Mouse (Mus musculus) frontal cortex, postnatal 14 days (tissue): ENCODE data around the gene AC124108.1.
A peak's percentile ranks its signal among the peaks of the same experiment; 100 is the strongest.

ENCODE experiments used
- DNase-seq, 2 experiments: peaks; one replicate each; pipeline ENCODE4 v3.0.0; 2022; ENCODE audit warnings: low spot score in 2 of 2

The AC124108.1 gene

DNA sequence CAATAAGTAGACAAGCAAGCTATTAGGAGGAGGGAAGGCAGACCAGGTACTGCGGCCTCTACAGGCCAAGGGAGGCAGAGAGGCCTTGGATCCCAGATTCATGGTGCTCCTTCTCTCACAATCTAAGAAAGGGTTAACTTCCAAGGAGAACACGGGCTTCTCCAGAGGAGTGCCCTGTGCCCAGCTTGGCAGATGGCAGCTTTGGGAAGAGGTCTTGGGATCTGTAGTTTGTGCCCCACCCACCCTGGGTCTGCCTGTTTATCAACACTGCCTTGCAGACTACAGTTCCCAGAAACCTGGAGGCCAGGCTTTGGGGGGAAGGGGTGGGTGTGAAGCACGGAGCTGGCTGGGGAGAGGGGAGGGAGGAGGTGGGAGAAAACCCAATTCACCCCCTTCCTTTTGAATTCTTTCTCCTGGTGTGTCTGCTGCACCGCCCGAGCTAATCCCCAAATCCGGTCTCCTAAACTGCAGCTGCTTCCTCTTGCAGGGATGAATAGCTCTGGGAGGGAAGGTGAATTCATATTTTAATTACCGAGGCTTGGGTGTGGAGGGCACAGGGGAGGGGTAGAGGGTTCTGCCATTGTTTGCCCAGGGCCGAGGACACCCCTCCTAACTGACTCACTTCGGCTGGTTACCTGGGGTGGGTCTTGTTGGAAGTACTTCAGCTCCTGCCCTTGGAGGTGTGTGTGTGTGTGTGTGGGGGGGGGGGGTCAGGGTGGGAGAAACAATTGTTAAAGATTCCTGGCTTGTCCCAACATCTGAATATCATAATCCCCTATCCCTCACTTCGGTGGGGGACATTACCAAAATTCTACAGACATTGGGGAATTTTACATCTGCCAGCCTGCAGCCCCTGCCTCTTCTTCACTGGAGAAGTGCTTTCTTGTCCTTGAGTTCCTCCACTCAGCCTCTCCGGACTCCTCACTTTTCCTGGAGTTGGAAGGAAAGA lies 9.6 kb downstream of the AC124108.1 start:
- peak; percentile 76 to 86 for DNase-seq

DNA sequence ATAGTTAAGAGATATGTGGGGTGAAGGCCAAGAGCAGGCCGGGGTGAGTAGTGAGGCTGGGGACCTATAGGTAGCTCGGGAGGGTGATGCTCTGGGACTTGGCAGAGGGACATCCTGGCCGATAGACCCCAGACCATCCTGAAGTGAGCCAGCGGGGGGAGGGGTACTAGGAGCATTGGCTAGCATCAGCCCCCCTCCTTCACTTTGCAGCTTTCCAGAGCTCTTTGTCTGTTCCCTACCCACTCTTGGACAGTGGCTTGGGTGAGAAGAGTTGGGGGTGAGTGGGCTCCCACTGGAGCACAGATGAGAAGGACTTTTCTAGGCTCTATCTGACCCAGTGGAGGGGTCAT lies 10.2 kb downstream of the AC124108.1 start:
- DNase-seq, result no peak

DNA sequence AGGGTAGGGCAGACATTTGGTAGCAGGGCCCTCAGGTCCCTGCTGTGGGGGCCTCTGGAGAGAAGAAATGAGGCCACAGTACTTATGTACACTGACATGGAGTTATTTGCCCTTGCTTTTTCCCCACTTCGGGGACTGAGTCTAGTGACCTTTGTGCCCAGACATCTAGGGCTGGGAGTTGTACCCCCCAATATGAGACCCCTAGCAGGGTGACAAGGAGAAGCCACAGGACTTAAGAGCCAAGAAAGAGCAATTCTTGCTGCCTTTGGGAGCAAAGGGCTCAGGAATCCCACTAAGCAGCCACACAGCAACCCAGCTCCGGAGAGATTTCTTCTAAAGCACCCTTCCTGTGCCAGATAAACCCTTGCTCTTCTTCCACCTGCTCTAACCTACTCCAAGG lies 10.7 kb downstream of the AC124108.1 start:
- DNase-seq, result no peak

DNA sequence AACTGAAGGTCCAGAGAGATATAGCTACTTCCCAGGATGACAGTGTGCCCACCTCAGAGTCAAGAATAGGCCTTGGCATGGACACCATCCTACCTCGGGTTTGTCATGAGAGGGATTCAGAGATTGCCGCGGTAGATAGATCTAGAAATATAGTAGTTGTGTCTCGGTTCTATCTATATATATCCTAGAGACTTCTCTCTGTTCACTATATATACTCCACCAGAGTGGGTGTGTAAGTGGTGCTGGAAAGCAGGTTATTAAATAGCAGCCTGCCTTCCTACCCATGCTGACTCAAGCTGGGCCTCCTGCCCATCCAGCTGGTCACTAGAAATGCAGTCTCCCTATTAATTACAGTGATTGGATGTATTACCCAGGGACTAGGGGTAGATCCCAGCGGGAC lies 11.5 kb downstream of the AC124108.1 start:
- peak in 1 of 2 experiments; percentile 12 for DNase-seq

DNA sequence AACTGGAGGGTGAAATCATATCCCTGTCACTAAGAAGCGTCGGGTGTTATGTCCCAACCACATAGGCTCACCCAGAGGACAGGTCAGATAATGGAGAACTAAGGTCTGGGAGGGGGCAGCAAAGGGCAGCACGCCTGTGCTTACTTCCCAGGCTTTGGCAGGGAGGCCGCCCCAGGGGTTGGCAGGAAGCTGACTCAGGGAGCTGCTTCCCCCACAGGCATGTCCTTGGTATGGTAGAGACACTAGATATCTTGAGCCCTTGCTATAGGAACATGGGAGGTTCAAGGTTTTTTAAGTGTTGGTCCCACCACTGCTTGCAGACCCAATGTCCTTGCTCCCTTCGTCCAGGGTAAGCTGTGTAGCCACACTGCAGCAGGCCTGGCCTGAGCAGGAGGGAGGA lies 14.7 kb downstream of the AC124108.1 start:
- DNase-seq, result no peak

DNA sequence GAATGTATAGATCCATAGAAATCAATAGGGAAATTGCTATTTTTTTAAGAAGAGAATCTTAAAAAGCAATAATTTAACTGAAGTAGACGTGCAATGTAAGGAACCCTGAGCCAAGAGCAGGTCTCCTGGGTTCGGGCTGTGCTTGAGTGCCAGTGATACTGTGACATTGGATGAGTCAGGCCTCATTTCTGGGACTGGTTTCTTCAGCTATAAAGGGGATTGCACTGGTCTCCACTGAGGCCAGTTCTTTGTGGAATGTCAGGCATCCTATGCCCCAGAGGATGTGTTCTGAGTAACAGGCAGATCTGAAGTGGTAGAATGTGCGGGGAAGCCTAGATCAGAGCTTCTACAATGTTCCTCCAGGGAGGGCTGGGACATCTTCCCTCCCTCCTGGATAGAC lies 15.6 kb downstream of the AC124108.1 start:
- no peak for DNase-seq

DNA sequence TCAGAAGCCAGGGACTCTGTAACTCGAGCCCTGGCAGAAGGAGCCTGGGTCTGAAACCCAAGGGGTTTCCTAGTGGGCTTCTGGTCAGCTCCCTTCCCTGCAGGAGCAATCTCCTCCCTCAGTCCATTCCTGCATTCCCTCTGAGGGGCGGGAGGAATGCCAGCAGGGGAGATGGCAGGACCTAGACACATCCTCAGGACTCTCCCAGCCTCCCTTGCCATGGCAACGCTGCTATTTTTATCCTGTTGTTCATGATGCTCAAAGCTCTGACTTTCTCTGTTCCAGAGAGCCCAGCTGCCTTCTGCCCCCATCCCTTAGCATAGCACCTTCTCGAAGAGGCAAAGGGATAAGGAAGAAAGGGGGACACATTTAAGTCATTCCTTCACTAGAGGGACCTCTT lies 16.9 kb downstream of the AC124108.1 start:
- no peak for DNase-seq

DNA sequence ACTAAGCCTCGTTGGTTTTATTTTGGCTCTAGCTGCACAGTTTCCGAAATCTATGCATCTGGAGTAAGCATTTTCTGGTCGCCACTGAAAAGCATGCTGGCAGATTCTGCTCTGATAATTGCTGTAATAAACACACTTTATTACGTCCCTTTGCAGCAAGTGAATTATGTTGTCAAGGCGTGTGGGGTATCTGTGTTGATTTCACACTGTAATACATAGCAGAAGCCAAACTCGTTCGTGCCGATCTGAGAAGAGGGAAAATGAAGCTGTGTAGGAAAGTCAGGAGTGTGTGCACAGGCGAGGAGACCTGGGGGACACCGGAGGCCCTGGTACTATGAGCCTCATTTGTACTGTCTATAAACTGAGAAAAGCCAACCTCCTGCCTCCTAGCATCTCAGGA lies 18.1 kb downstream of the AC124108.1 start:
- DNase-seq, result no peak

DNA sequence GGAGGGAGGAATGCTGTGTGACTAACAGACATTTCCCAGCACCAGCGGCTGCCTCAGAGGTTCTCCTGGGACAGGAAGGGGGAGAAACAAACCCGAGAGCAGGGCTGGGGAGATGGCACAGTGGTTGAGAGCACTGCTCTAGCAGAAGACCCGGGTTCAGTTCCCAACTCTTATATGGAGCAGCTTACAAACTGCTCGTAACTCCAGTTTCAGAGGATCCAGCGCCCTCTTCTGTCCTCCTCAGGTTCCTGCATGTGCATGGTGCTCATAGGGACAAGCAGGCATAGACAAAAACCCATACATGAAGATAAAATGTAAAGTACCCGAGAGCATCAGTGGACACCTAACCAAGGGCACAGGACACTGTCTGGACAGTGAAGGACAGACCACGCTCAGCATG lies 19.7 kb downstream of the AC124108.1 start:
- no peak for DNase-seq

DNA sequence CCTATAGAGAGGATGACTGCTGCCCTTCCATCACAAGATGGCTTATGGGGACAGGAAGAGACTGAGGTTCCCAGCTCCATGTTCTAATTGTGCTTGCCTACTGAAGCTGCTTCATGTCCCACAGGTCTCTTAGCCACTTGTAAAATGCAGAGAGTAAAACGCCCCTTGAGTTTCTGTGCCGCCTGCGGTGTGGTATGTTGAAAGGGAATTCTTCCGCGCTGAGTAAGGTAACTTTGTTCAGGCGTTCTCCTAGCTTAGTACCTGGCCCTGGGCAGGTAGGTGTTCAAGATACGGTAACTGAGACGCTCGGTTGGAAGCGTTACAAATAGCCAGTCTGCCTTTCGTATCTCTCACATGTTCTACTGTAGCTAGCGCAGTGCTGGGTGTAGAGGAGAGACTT lies 20.4 kb downstream of the AC124108.1 start:
- no peak for DNase-seq

DNA sequence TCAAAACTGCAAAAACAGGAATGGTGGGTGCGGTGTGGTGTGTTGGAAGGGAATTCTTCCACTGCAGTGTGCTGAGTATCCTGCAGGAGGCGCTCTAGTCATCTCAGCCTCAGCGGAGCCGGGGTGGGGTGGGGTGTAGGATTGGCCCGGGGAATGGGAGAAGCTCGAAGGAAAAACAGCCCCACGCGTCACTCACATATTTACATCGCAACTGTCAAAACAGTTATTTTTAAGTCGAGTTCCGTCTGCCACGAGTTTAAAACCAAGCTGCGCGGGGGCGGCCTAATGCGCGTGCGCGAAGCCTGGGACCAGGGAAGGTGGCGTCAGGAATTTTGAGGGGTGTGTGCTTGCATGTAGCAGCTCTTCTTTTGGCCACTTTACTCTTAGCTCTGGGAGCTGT lies 21.0 kb downstream of the AC124108.1 start:
- DNase-seq, result peak; percentile 83 to 85

DNA sequence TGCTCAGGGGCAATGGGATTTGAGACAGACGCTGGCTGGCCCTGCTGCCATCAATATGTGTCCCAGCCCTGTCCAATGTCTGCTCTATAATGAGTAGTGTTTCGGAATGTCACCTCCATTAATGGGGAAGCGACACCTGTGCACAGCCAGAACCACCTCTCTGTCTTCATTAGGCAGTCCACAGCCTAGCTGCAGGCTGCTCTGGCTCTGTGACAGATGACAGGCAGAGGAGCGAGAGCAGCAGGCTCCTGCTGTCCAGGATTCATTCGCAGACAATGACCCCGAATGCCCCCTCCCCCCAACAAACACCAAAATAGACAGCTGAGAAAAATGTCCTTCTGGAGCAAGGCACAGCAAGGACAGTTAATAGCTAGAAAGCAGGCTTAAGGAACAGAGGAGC lies 21.8 kb downstream of the AC124108.1 start:
- no peak for DNase-seq

DNA sequence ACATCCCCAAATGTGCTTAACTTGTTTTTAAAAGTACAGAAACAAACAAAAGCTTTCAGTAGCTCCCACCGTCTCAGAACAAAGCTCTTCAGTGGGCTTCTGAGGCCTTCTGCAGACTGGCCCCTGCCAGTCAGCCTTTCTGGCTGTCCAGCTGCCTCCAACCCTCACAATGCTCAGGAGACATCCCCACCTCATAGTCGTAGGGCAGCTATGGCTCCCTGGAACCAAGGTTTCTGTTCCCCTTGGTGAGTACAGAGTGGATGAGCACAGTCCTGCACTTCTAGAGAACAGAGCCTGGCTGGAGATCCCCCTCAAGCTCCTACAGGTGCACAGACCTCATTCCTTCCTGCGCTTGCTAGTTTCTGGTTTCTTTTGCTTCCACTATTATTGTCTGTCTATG lies 25.0 kb downstream of the AC124108.1 start:
- DNase-seq, result no peak

DNA sequence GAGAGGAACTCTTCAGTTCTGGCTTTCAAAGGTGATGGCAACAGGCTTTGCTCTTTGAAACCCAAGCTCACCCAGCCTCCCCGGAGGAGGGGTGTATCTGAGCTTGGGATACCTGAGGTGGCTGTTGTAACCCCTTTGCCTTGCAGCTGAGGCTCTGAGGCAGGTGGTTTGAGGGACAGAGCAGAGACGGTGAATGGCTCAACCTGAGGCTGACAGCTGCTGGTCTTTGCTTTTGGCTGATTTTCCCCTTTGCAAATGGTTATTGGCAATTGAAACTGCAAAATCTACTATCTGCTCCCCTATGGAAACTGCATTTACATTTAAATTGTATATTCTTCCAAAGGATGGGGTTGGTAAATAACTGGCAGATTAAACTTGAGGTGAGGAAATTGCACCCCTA lies 30.4 kb downstream of the AC124108.1 start:
- no peak for DNase-seq

DNA sequence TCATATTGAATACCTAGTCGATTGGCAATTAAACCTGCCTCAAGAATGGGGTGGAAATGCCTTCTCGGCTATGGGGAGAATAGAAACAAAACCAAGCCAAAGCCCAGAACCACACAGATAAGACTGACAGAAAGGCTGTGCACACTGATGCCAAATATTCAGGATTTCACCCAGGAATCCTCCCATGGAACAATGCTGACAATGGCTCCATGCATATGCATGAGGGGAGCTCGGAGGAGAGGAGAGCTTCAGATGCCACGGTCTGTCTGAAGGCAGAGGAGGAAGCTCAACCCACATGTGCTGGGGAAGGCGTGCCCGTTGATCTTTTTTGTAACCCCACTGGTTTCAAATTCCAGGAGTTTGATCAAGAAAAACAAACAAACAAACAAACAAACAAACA lies 30.9 kb downstream of the AC124108.1 start:
- DNase-seq, result no peak

DNA sequence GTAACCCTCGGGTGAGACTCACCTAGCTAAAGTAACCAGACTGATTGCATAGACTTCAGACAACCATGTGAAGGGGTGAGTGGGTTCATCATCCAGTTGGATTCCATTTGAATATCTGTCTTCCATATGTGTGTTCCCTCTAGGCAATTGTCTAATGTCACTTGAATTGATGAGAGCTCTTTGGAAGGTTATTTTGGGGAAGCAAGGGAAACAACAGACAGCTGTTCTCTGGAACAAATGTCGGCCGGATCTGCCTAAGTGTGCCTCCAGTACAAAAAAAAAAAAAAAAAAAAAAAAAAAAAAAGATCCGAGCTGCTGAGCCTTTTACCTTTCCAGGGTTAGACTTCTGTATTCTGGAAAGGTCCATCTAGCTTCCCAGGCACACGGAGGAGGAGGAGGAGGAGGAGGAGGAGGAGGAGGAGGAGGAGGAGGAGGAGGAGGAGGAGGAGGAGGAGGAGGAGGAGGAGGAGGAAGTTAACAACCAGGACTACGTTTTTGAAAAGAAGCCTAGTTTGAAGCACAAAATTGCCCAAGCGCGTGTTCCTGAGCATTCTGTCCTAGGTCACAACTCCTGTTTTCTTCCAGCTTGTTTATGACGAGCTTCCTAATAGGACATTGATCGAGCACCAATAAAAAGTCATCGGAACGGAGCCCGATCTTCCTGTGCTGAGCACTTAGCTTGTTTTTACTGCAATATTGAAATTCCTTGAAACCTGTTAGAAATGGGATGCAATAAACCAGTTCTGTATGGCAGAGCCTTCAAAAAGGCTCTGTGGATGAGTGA lies 35.2 kb downstream of the AC124108.1 start:
- no peak for DNase-seq

DNA sequence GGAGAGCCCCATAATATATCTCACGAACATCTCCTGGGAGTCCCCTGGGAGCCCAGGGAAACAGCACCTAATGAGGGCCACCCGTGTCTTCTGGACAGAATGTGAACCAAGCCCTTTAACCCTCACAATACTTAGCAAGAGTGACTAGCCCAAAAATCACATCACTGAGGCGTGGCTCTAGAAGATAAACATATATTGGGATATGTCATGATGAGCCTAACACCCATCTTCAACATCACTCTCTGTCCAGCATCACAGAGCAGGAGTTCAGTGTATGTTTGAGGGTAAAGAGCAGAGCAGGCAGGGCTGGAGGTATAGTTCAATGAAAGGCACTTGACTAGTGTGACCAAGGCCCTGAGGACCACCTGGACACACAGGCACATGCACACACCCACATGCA lies 38.4 kb downstream of the AC124108.1 start, which contains the start of gene Gm10188:
Gene Gm10188, minus strand, starts transcription at position 101 of the 400 bp plus-strand sequence.
- no peak for DNase-seq

DNA sequence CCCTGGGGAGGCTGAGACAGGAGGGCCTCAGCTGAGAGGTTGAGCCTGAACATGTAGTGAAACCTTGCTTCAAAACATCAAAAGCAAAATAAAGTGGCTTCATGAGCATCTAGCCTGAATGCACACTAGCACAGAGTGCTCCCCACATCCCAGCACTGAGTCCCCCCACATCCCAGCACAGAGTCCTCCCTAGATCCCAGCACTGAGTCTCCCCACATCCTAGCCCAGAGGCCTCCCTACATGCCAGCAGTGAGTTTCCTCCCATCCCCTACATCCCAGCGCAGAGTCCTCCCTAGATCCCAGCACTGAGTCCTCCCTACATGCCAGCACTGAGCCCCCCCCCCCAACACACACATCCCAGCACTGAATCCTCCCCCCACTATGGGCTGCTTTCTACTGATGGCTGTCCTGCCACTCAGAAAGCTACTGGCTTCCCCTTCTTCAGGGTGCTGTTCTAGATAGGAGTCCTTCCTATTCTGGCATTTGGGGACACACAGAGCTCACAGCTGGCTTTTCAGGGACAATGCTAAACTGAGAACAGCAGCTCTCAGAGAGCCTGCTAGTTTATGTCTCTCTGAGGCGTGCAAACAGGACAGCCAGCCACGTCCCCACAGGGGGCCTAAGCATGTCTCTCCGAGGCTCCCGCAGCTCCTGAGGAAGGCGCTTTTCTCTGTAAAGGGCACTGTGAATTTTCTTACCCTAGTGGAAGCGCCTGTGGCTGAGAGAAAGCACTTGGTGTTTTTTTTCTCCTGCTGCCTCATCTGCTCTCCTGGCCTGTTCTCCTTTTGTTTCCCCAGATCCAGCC lies 40.4 kb downstream of the AC124108.1 start:
- no peak for DNase-seq

DNA sequence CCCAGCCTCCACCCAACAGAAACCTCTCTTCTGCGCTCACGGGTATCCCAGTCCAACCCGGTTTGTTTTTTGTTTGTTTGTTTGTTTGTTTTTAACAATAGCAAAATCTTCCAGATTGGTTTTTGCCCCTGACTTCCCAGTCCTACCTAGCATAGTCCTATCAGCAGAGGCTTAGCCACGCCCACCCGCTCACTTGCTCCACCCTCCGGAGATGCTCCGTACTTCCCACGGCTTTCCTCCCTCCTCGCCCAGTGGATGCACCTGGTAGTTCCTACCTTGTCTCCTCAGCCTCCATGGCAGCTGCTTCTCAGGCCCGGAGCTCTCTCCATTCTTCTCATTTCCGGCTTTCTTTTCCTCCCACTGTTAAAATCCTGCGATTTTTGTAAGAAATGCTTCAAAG lies 42.3 kb downstream of the AC124108.1 start:
- no peak for DNase-seq

DNA sequence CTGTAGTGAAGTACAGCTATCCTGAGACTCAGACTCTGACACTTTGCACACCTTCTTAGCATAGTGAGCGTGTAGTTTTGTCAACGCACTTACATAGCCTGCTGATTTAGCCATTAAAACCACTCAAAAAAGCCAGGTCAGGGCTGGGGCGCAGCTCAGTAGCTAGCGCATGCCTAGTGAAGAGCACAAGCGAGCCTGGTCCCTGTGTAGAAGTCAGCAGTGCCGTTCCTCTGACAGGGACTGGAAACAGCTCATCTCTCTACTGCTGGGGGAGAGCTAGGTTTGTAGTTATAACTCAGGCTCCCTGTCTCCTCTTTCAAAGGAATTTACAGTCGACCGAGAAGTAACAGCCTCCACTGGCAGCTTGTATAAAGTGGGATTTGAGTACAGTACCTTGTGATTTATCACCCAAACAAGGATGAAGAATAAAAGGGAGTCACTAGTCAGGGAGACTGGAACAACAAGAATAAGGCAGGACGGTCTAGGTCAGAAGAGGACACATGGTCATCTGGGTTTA lies 43.6 kb downstream of the AC124108.1 start:
- DNase-seq, result no peak

DNA sequence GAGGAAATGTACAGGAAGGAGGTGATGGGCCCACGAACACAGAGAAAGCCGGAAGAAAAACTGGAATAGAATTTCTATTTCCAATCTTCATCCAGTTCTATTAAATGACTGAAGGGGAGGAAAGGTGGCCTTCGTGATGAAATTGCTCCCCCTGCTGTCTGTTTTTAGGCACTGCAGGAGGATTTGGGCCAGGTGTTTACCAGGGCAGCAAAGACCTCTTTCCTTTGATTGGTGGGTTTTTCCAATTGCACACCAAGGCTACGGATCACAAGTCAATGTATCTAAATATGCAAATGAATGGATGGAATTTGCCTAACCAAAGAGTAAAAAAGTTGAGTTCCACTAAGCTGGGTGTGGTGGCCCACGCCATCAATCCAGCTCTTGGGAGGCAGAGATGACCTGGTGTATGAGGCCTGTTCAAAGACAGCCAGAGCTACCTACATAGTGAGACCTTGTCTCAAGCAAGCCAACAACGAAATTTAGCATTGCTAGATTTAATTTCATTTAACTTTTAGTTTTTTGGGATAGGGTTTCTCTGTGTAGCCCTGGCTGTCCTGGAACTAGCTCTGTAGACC lies 46.4 kb downstream of the AC124108.1 start:
- peak in 1 of 2 experiments; percentile 52 for DNase-seq
